Mouse (Mus musculus) CH12.LX (cell line): Measurements from ENCODE around the gene Cdk2ap2. TPM values are rescaled to one million over a fixed set of nuclear protein-coding genes. Genes with fewer than 3 reads are reported as not detected.
"Not testable (repeated sequence)": the region's sequence is repeated elsewhere in the genome, so short reads cannot be mapped to it uniquely, and the experiment has no call there.

Experiments
- DNase-seq: peaks from one replicate; pipeline ENCODE4 v3.0.0-alpha.2; 2013; ENCODE audit errors: extremely low read depth
- H3K27ac ChIP-seq: 2 replicates; pipeline ENCODE4 v1.5.1; 2012; ENCODE audit warnings: low read depth, mild to moderate bottlenecking, control low read depth, moderate library complexity; ENCODE audit not compliant: insufficient read depth
- H3K27me3 ChIP-seq: replicated peaks from 2 replicates; pipeline ENCODE3; 2012; ENCODE audit warnings: inconsistent platforms
- H3K36me3 ChIP-seq, 2 experiments: replicated peaks in 1 of 2; 2 replicates each; pipeline versions ENCODE3 to v1.6.1; 2012; ENCODE audit warnings: inconsistent platforms in 1 of 2, low read length in 1 of 2, mild to moderate bottlenecking in 1 of 2, mixed read lengths in 1 of 2, moderate library complexity in 1 of 2; ENCODE audit not compliant: control insufficient read depth in 1 of 2, insufficient read depth in 1 of 2
- H3K4me1 ChIP-seq, 2 experiments: 2 replicates each; pipeline ENCODE4 v1.6.1; 2012; ENCODE audit warnings: inconsistent platforms in 1 of 2, moderate library complexity in 1 of 2; ENCODE audit not compliant: insufficient read depth in 2 of 2, control insufficient read depth in 1 of 2
- H3K4me2 ChIP-seq: 2 replicates; pipeline ENCODE4 v1.6.1; 2012; ENCODE audit warnings: low read depth, mild to moderate bottlenecking, control low read depth; ENCODE audit not compliant: poor library complexity, insufficient read depth, severe bottlenecking
- H3K4me3 ChIP-seq, 3 experiments: fragments of 150-350 bp in 1 of 3; sonication (generic) in 1 of 3; replicated peaks in 1 of 3; 2 replicates each; pipeline versions ENCODE3 to v1.5.1; 2011 to 2012; ENCODE audit warnings: low read depth in 2 of 3, low read length in 2 of 3, mild to moderate bottlenecking in 2 of 3, moderate library complexity in 2 of 3, control low read depth in 1 of 3, improper control_type of control experiment in 1 of 3, inconsistent platforms in 1 of 3, mixed read lengths in 1 of 3; ENCODE audit not compliant: poor library complexity in 1 of 3
- H3K79me2 ChIP-seq: replicated peaks from 2 replicates; pipeline ENCODE4 v1.6.1; 2012; ENCODE audit warnings: mild to moderate bottlenecking, moderate library complexity; ENCODE audit not compliant: control insufficient read depth, poor library complexity, insufficient read depth, severe bottlenecking; ENCODE audit errors: extremely low read depth
- H3K9ac ChIP-seq: 2 replicates; pipeline ENCODE4 v1.6.1; 2012; ENCODE audit warnings: low read depth, mild to moderate bottlenecking, control low read depth, moderate library complexity; ENCODE audit not compliant: insufficient read depth
- H3K9me3 ChIP-seq: replicated peaks from 2 replicates; pipeline ENCODE3; 2012; ENCODE audit warnings: low read length, inconsistent platforms, mixed read lengths
- BHLHE40 ChIP-seq: IDR thresholded peaks from 2 replicates; pipeline ENCODE4 v1.6.1; 2011; ENCODE audit warnings: mild to moderate bottlenecking, low read depth, low read length, improper control_type of control experiment
- CHD1 ChIP-seq: IDR thresholded peaks from 2 replicates; pipeline ENCODE4 v1.6.1; 2012; ENCODE audit warnings: low read depth, low read length, improper control_type of control experiment, inconsistent platforms
- CHD2 ChIP-seq: IDR thresholded peaks from 2 replicates; pipeline ENCODE4 v1.6.1; 2011; ENCODE audit warnings: low read length, improper control_type of control experiment
- E2F4 ChIP-seq: IDR thresholded peaks from 2 replicates; pipeline ENCODE4 v1.6.1; 2011; ENCODE audit warnings: low read depth, low read length, improper control_type of control experiment; ENCODE audit not compliant: insufficient replicate concordance
- ELF1 ChIP-seq: IDR thresholded peaks from 2 replicates; pipeline ENCODE4 v1.6.1; 2014; ENCODE audit warnings: low read depth, mild to moderate bottlenecking, inconsistent platforms, low read length, improper control_type of control experiment
- EP300 ChIP-seq: IDR thresholded peaks from 2 replicates; pipeline ENCODE4 v1.6.1; 2011; ENCODE audit warnings: low read length, improper control_type of control experiment
- ETS1 ChIP-seq: conservative IDR thresholded peaks from 2 replicates; pipeline ENCODE4 v1.6.1; 2012; ENCODE audit warnings: low read depth, mild to moderate bottlenecking, inconsistent platforms, low read length, improper control_type of control experiment, moderate library complexity
- HCFC1 ChIP-seq: IDR thresholded peaks from 2 replicates; pipeline ENCODE4 v1.6.1; 2012; ENCODE audit warnings: low read depth, mild to moderate bottlenecking, inconsistent platforms, low read length, improper control_type of control experiment
- IRF4 ChIP-seq: IDR thresholded peaks from 2 replicates; pipeline ENCODE4 v1.6.1; 2014; ENCODE audit warnings: low read depth, mild to moderate bottlenecking, inconsistent platforms, low read length, improper control_type of control experiment
- KAT2A ChIP-seq: IDR thresholded peaks from 2 replicates; pipeline ENCODE4 v1.6.1; 2012; ENCODE audit warnings: low read length, improper control_type of control experiment, inconsistent platforms; ENCODE audit not compliant: insufficient replicate concordance
- MAFK ChIP-seq: IDR thresholded peaks from 2 replicates; pipeline ENCODE4 v1.6.1; 2011; ENCODE audit warnings: low read length, improper control_type of control experiment; ENCODE audit not compliant: insufficient replicate concordance
- MAX ChIP-seq: IDR thresholded peaks from 2 replicates; pipeline ENCODE4 v1.6.1; 2011; ENCODE audit warnings: low read length, improper control_type of control experiment
- MAZ ChIP-seq: IDR thresholded peaks from 2 replicates; pipeline ENCODE4 v1.6.1; 2012; ENCODE audit warnings: low read depth, mild to moderate bottlenecking, inconsistent platforms, low read length, improper control_type of control experiment, moderate library complexity
- MEF2A ChIP-seq: IDR thresholded peaks from 2 replicates; pipeline ENCODE4 v1.6.1; 2014; ENCODE audit warnings: low read depth, mild to moderate bottlenecking, inconsistent platforms, low read length, improper control_type of control experiment, borderline replicate concordance
- MXI1 ChIP-seq: IDR thresholded peaks from 2 replicates; pipeline ENCODE4 v1.6.1; 2011; ENCODE audit warnings: mild to moderate bottlenecking, low read depth, low read length, improper control_type of control experiment
- NRF1 ChIP-seq: IDR thresholded peaks from 2 replicates; pipeline ENCODE4 v1.6.1; 2014; ENCODE audit warnings: low read depth, mild to moderate bottlenecking, inconsistent platforms, low read length, improper control_type of control experiment, moderate library complexity
- PAX5 ChIP-seq: IDR thresholded peaks from 2 replicates; pipeline ENCODE4 v1.6.1; 2012; ENCODE audit warnings: low read length, inconsistent platforms, mixed read lengths
- POLR2A ChIP-seq: IDR thresholded peaks from 2 replicates; pipeline ENCODE4 v1.6.1; 2011; ENCODE audit warnings: low read depth, mild to moderate bottlenecking, improper control_type of control experiment, low read length
- RAD21 ChIP-seq: IDR thresholded peaks from 2 replicates; pipeline ENCODE4 v1.6.1; 2011; ENCODE audit warnings: low read depth, mild to moderate bottlenecking, low read length, improper control_type of control experiment, moderate library complexity
- RCOR1 ChIP-seq: conservative IDR thresholded peaks from 2 replicates; pipeline ENCODE4 v1.6.1; 2012; ENCODE audit warnings: low read depth, mild to moderate bottlenecking, inconsistent platforms, low read length, improper control_type of control experiment
- SMC3 ChIP-seq: IDR thresholded peaks from 2 replicates; pipeline ENCODE4 v1.6.1; 2011; ENCODE audit warnings: low read depth, low read length, improper control_type of control experiment
- TCF12 ChIP-seq: IDR thresholded peaks from 2 replicates; pipeline ENCODE4 v1.6.1; 2014; ENCODE audit warnings: low read depth, mild to moderate bottlenecking, inconsistent platforms, low read length, improper control_type of control experiment
- USF1 ChIP-seq: IDR thresholded peaks from 2 replicates; pipeline ENCODE4 v1.6.1; 2014; ENCODE audit warnings: low read depth, mild to moderate bottlenecking, inconsistent platforms, low read length, improper control_type of control experiment
- USF2 ChIP-seq: conservative IDR thresholded peaks from 2 replicates; pipeline ENCODE4 v1.6.1; 2011; ENCODE audit warnings: low read depth, low read length, improper control_type of control experiment
- ZC3H11A ChIP-seq: IDR thresholded peaks from 2 replicates; pipeline ENCODE4 v1.6.1; 2012; ENCODE audit warnings: low read depth, mild to moderate bottlenecking, inconsistent platforms, low read length, improper control_type of control experiment
- ZKSCAN1 ChIP-seq: IDR thresholded peaks from 2 replicates; pipeline ENCODE4 v1.6.1; 2012; ENCODE audit warnings: low read depth, inconsistent platforms, low read length, improper control_type of control experiment, borderline replicate concordance
- ZMIZ1 ChIP-seq: IDR thresholded peaks from 2 replicates; pipeline ENCODE4 v1.6.1; 2012; ENCODE audit warnings: low read depth, mild to moderate bottlenecking, inconsistent platforms, low read length, improper control_type of control experiment
- ZNF384 ChIP-seq: IDR thresholded peaks from 2 replicates; pipeline ENCODE4 v1.6.1; 2012; ENCODE audit warnings: low read depth, low read length, improper control_type of control experiment, inconsistent platforms
- dilution Hi-C: fragments of 300-500 bp; cut with MboI; formaldehyde crosslinking; loops from 2 replicates; pipeline ENCODE4 v1.14.3; 2020; ENCODE audit warnings: low sequenced_read_pairs; ENCODE audit not compliant: extremely low pct_unique_long_range_greater_than_20kb, extremely low pct_ligation_motif_present
- in situ Hi-C: fragments of 300-500 bp; cut with MboI; formaldehyde crosslinking; loops from 3 replicates; pipeline ENCODE4 v1.14.3; 2019; ENCODE audit warnings: low sequenced_read_pairs, low pct_ligation_motif_present, low pct_unique_long_range_greater_than_20kb, mixed read lengths
- polyA plus RNA-seq: library from polyadenylated mRNA; unstranded; fragments of >175 nt; gene quantifications from 2 replicates; pipeline ENCODE4 v1.2.1, GENCODE M21; 2012; ENCODE audit warnings: low read depth; ENCODE audit not compliant: insufficient read length
- total RNA-seq, 2 experiments: library from RNA; depleted of rRNA; stranded (reverse); fragments of 300-350 nt in 1 of 2; fragments of >200 nt in 1 of 2; gene quantifications; 2 replicates each; pipeline ENCODE4 v1.2.3; 2012 to 2014

Cdk2ap2 gene
- total and polyA plus RNA-seq, 3 experiments: 63.4 to 69.5 (median 67.1) TPM

DNA sequence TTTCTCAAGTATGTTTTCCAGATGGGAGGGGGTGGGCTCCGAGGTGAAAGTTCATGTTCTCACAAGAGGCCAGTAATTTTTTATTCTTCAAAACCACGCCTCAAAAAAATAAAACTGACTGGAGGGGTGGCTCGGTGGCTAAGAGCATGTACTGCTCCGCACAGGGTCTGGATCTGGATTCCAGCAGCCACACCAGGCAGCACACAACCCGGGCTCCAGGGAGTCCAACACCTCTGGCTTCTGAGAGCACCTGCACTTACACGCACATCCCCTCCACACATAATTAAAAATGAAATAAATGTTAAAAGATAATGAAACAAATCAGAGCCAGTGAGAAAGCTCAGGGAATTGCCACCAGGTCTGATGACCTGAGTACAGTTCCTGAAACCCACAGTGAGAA, 30.7 kb upstream of the Cdk2ap2 start:
- Histone ChIP-seq H3K27me3 (peaks cover 3% of the 10 kb centered on the region), H3K4me1 (no peaks in the 10 kb centered on the region), H3K4me2 (no peak overlapping the region), H3K79me2 (no peaks in the 10 kb centered on the region)
- in situ Hi-C loops: no loop called here
- dilution Hi-C loops: no loop called here
- DNase-seq: no peak
- TF ChIP-seq ZKSCAN1: no peak
- TF ChIP-seq SMC3: no peak
- no peak for TF ChIP-seq MAZ
- no peak for TF ChIP-seq IRF4
- TF ChIP-seq MXI1: no peak
- no peak for TF ChIP-seq KAT2A
- TF ChIP-seq CHD1: no peak
- TF ChIP-seq CHD2: no peak
- TF ChIP-seq E2F4: no peak
- no peak for TF ChIP-seq HCFC1
- no peak for TF ChIP-seq ETS1
- no peak for TF ChIP-seq USF1
- TF ChIP-seq PAX5: no peak
- TF ChIP-seq MEF2A: no peak
- TF ChIP-seq MAFK: no peak
- no peak for TF ChIP-seq RCOR1
- no peak for TF ChIP-seq NRF1
- no peak for TF ChIP-seq EP300
- TF ChIP-seq, all 38 proteins: peak for 0
- Histone ChIP-seq H3K36me3 (no peaks in the 10 kb centered on the region), H3K4me3 (no peak overlapping the region), H3K27ac (no peak overlapping the region), H3K9ac (no peak overlapping the region), H3K9me3 (no peaks in the 10 kb centered on the region)

- no peak overlapping the region for H3K9ac ChIP-seq
- no peak for TF ChIP-seq BHLHE40
- no peak for TF ChIP-seq ZC3H11A
- TF ChIP-seq TCF12: no peak
- no peak for TF ChIP-seq MEF2A
- TF ChIP-seq POLR2A: no peak
- no peak for TF ChIP-seq HCFC1
- TF ChIP-seq MAX: no peak
- no peak for TF ChIP-seq NRF1
- no peak for TF ChIP-seq ZMIZ1
- no peak for TF ChIP-seq MXI1
- no peak for TF ChIP-seq ELF1
- no peak for TF ChIP-seq ZNF384
- no peak for TF ChIP-seq RAD21
- TF ChIP-seq USF2: no peak
- TF ChIP-seq, all 38 proteins: peak for 0
- no peak overlapping the region for H3K27ac ChIP-seq
- no peaks in the 10 kb centered on the region for H3K9me3 ChIP-seq
- H3K79me2 ChIP-seq: no peaks in the 10 kb centered on the region
- dilution Hi-C loops: no loop called here
- in situ Hi-C loops: no loop called here
- H3K36me3 ChIP-seq: no peaks in the 10 kb centered on the region
- peaks cover 4% of the 10 kb centered on the region for H3K27me3 ChIP-seq
- DNase-seq: no peak
- no peak overlapping the region for H3K4me3 ChIP-seq
- H3K4me2 ChIP-seq: no peak overlapping the region
- no peaks in the 10 kb centered on the region for H3K4me1 ChIP-seq
Observed at GRCm38 (mm10) chr19:4066877-4067276, 30.1 kb upstream of the Cdk2ap2 start.

- H3K79me2 ChIP-seq, H3K4me1 ChIP-seq, dilution Hi-C loops, H3K9me3 ChIP-seq, H3K4me2 ChIP-seq, H3K27ac ChIP-seq, H3K9ac ChIP-seq, H3K27me3 ChIP-seq, H3K36me3 ChIP-seq, H3K4me3 ChIP-seq, DNase-seq, in situ Hi-C loops: not testable (repeated sequence)
Observed at GRCm38 (mm10) chr19:4068242-4068641, 28.7 kb upstream of the Cdk2ap2 start.
